Mouse (Mus musculus) spleen, embryonic (tissue): ENCODE measurements at regions not wholly inside any gene's neighbourhood (a gene's known extent, or its start where the extent isn't known, plus 50 kb on each side); places are given as distances from the start of the nearest gene placed in this dataset.

ENCODE experiments used
- CTCF ChIA-PET: fragments of 350-600 bp; sonication (Branson Sonifier 250); formaldehyde crosslinking; loops from one replicate; lab custom pipeline; 2022; lab: Charles Lee

GRCm38 (mm10) chr16:45331236-45331635 lies 77.6 kb downstream of the Cd200 start:
- CTCF ChIA-PET: no interaction called here

- CTCF ChIA-PET: no interaction called here
Measured at GRCm38 (mm10) chr16:45330298-45330697, 78.6 kb downstream of the Cd200 start.

GRCm38 (mm10) chr16:45329716-45330115 lies 79.1 kb downstream of the Cd200 start:
- CTCF ChIA-PET: interaction anchor here (0.8 kb wide), 1 partner anchor 79 kb away, joined by 3 read pairs; the partner anchor contains the start of gene Cd200

GRCm38 (mm10) chr16:45327103-45327502 lies 81.8 kb downstream of the Cd200 start:
- CTCF ChIA-PET: no interaction called here

GRCm38 (mm10) chr16:45311479-45311878 lies 87.4 kb downstream of the Btla start:
- CTCF ChIA-PET: no interaction called here
